8 mouse cellular contexts compared by ENCODE assay signal in genomic region chr11:101627857-101628559, GRCm38 (mm10). TPM values are rescaled to one million over a fixed set of nuclear protein-coding genes. Genes with fewer than 3 reads are reported as not detected.
DNase-seq lines count a peak whose midpoint lies in the region; ATAC-seq and TF ChIP-seq lines count a peak whose summit lies in the region.

No protein-coding gene starts in this region.

- 0 out of 2 replicates have a peak, but pooled peaks have one; percentile 9 for TF ChIP-seq POLR2A in liver, adult 2 months (IDR thresholded peaks at IDR 0.05; ENCODE audit: extremely low read depth, insufficient read depth, low read length)

- no peaks in the 10 kb centered on the region for H3K79me3 ChIP-seq in C2C12 (ENCODE audit: low read depth)

- no peak for TF ChIP-seq CTCF in C2C12 (IDR thresholded peaks at IDR 0.05; ENCODE audit: control insufficient read depth, insufficient read depth, insufficient read length)
- no peak for TF ChIP-seq CTCF in liver, adult 2 months (IDR thresholded peaks at IDR 0.05; ENCODE audit: low read depth, low read length)

- H3K9ac ChIP-seq in embryonic facial prominence, embryonic 14.5 days (ENCODE audit: low read depth, low read length) = peak overlapping the region; percentile 74
- H3K9ac ChIP-seq in kidney, embryonic 14.5 days (ENCODE audit: low read depth, low read length) = peak overlapping the region; percentile 68
- peak overlapping the region; percentile 89 for H3K9ac ChIP-seq in liver, adult 2 months (ENCODE audit: low read depth, low read length)
- peak overlapping the region; percentile 57 for H3K9ac ChIP-seq in stomach, embryonic 15.5 days

- no peaks in the 10 kb centered on the region for H3K9me3 ChIP-seq in embryonic facial prominence, embryonic 14.5 days (ENCODE audit: control insufficient read depth, low read length)
- H3K9me3 ChIP-seq in kidney, embryonic 14.5 days (ENCODE audit: control insufficient read depth, low read length) = no peaks in the 10 kb centered on the region
- H3K9me3 ChIP-seq in stomach, embryonic 15.5 days = no peaks in the 10 kb centered on the region

- H3K79me2 ChIP-seq in C2C12 (ENCODE audit: control insufficient read depth, insufficient read depth) = no peaks in the 10 kb centered on the region
- no peaks in the 10 kb centered on the region for H3K79me2 ChIP-seq in liver, adult 2 months (ENCODE audit: control insufficient read depth, insufficient read depth, low read length)

- H3K36me3 ChIP-seq in C2C12 (ENCODE audit: control insufficient read depth, insufficient read depth) = no peaks in the 10 kb centered on the region
- no peaks in the 10 kb centered on the region for H3K36me3 ChIP-seq in embryonic facial prominence, embryonic 14.5 days (ENCODE audit: control insufficient read depth, insufficient read depth, low read length)
- H3K36me3 ChIP-seq in kidney, embryonic 14.5 days (ENCODE audit: control insufficient read depth, insufficient read depth, low read length) = no peaks in the 10 kb centered on the region
- no peaks in the 10 kb centered on the region for H3K36me3 ChIP-seq in liver, adult 2 months (ENCODE audit: control insufficient read depth, insufficient read depth, low read length)
- no peaks in the 10 kb centered on the region for H3K36me3 ChIP-seq in stomach, embryonic 15.5 days

- peak; percentile 42 for ATAC-seq in embryonic facial prominence, embryonic 14.5 days (ENCODE audit: low read depth)
- ATAC-seq in kidney, embryonic 14.5 days (ENCODE audit: low FRiP score, low TSS enrichment) = peak; percentile 71
- ATAC-seq in monocyte, adult 5-6 weeks (replicated peaks; ENCODE audit: insufficient number of reproducible peaks, low FRiP score, low TSS enrichment, poor library complexity, severe bottlenecking) = peak; percentile 78
- peak; percentile 20 for ATAC-seq in stomach, embryonic 15.5 days (ENCODE audit: insufficient read depth, low FRiP score, low read depth)

- peaks cover 5% of the 10 kb centered on the region; the same call in 1 of the 2 replicates for H3K4me1 ChIP-seq in embryonic facial prominence, embryonic 14.5 days (ENCODE audit: control insufficient read depth, insufficient read depth, low read length)
- H3K4me1 ChIP-seq in kidney, embryonic 14.5 days (ENCODE audit: control insufficient read depth, insufficient read depth, low read length) = 0 out of 2 replicates have a peak, but pooled peaks cover 3% of the 10 kb centered on the region
- peaks cover 2% of the 10 kb centered on the region; the same call in 1 of the 2 replicates for H3K4me1 ChIP-seq in liver, adult 2 months (ENCODE audit: control insufficient read depth, insufficient read depth, low read length)
- H3K4me1 ChIP-seq in stomach, embryonic 15.5 days = no peaks in the 10 kb centered on the region

- no peaks in the 10 kb centered on the region for H3K27me3 ChIP-seq in C2C12 (ENCODE audit: control insufficient read depth, insufficient read depth, insufficient read length)
- H3K27me3 ChIP-seq in embryonic facial prominence, embryonic 14.5 days (replicated peaks; ENCODE audit: control insufficient read depth, insufficient read depth, low read length) = no peaks in the 10 kb centered on the region
- no peaks in the 10 kb centered on the region for H3K27me3 ChIP-seq in kidney, embryonic 14.5 days (ENCODE audit: control insufficient read depth, insufficient read depth, low read length)
- H3K27me3 ChIP-seq in liver, adult 2 months (ENCODE audit: control insufficient read depth, insufficient read depth, low read length) = no peaks in the 10 kb centered on the region
- H3K27me3 ChIP-seq in stomach, embryonic 15.5 days (replicated peaks) = no peaks in the 10 kb centered on the region

- peak overlapping the region; percentile 63 for H3ac ChIP-seq in C2C12 (ENCODE audit: control insufficient read depth, insufficient read length, low read depth)

- peak overlapping the region; percentile 81 for H3K4me2 ChIP-seq in embryonic facial prominence, embryonic 14.5 days (ENCODE audit: low read depth, low read length)
- peak overlapping the region; percentile 61 for H3K4me2 ChIP-seq in kidney, embryonic 14.5 days (replicated peaks; ENCODE audit: low read depth, low read length)
- peak overlapping the region; percentile 73 for H3K4me2 ChIP-seq in stomach, embryonic 15.5 days

- under 1% methylated on average over 31 of the region's 33 CpGs for WGBS in embryonic facial prominence, embryonic 14.5 days
- 1% methylated on average over 32 of the region's 33 CpGs for WGBS in kidney, embryonic 14.5 days
- WGBS in liver, adult 2 months = 2% methylated on average over 33 of the region's 33 CpGs
- under 1% methylated on average over 33 of the region's 33 CpGs for WGBS in stomach, embryonic 15.5 days

- DNase-seq in adrenal gland, postnatal 4 days (ENCODE audit: low spot score in 2 of 2) = peak; percentile 80 to 84
- peak; percentile 97 for DNase-seq in embryonic facial prominence, embryonic 14.5 days (ENCODE audit: low spot score)
- peak; percentile 82 to 87 for DNase-seq in heart, adult 9 months (ENCODE audit: low spot score in 2 of 2)
- DNase-seq in liver, adult 2 months (ENCODE audit: extremely low read depth, low read depth, low spot score) = no peak

- H3K27ac ChIP-seq in embryonic facial prominence, embryonic 14.5 days (replicated peaks; ENCODE audit: low read depth, low read length) = peak overlapping the region; percentile 97
- H3K27ac ChIP-seq in kidney, embryonic 14.5 days (ENCODE audit: low read depth, low read length) = peak overlapping the region; percentile 96
- peak overlapping the region; percentile 56 for H3K27ac ChIP-seq in liver, adult 2 months (replicated peaks; ENCODE audit: insufficient read depth, low read depth, low read length)
- peak overlapping the region; percentile 100 for H3K27ac ChIP-seq in stomach, embryonic 15.5 days

- peak overlapping the region; percentile 19 for H3K4me3 ChIP-seq in C2C12 (ENCODE audit: insufficient read depth, poor library complexity, severe bottlenecking)
- peak overlapping the region; percentile 47 for H3K4me3 ChIP-seq in embryonic facial prominence, embryonic 14.5 days (ENCODE audit: low read depth, low read length)
- peak overlapping the region; percentile 39 for H3K4me3 ChIP-seq in kidney, embryonic 14.5 days (ENCODE audit: low read length)
- H3K4me3 ChIP-seq in liver, adult 2 months (ENCODE audit: insufficient read depth, low read depth, low read length) = peak overlapping the region; percentile 74
- H3K4me3 ChIP-seq in stomach, embryonic 15.5 days (replicated peaks) = peak overlapping the region; percentile 54

TF ChIP-seq in C2C12, 6 proteins besides CTCF, POLR2A, EP300 and RAD21:
- TF ChIP-seq USF1 (IDR thresholded peaks at IDR 0.05; ENCODE audit: low read depth) = no peak
- no peak for TF ChIP-seq MAX (IDR thresholded peaks at IDR 0.05)
- no peak for TF ChIP-seq FOSL1 (IDR thresholded peaks at IDR 0.05; ENCODE audit: insufficient read depth, low read length, poor library complexity, severe bottlenecking)
- TF ChIP-seq MYOD1 (IDR thresholded peaks at IDR 0.05; ENCODE audit: control insufficient read depth, insufficient read length, low read depth) = no peak
- TF ChIP-seq CEBPB (IDR thresholded peaks at IDR 0.05; ENCODE audit: low read depth) = no peak
- TF ChIP-seq MYOG (IDR thresholded peaks at IDR 0.05; ENCODE audit: control insufficient read depth, extremely low read depth, insufficient read length) = no peak

RNA-seq across cellular contexts. Expression of gene Rdm1, which starts 1.0 kb away (rescaled TPM):
- polyA plus RNA-seq in C2C12 (2012; fragmentation: generic; extraction: Trizol) = 9.5 TPM
- 10 to 100 TPM; 29.1 to 33.0 TPM for total RNA-seq in adrenal gland, postnatal 4 days (2021)
- polyA plus RNA-seq in embryonic facial prominence, embryonic 14.5 days (2014; fragmentation: Nextera tagmentation; extraction: Ambion mirVana) = 34.9 and 39.4 TPM in 2 replicates
- 31.6 and 35.8 TPM in 2 replicates for polyA plus RNA-seq in kidney, embryonic 14.5 days (2014; fragmentation: Nextera tagmentation; extraction: Ambion mirVana)
- total RNA-seq in liver, adult 2 months (2014; rRNA removed) = 10.3 and 12.9 TPM in 2 replicates
- 12.1 and 12.4 TPM in 2 replicates for polyA plus RNA-seq in liver, adult 2 months (2012; rRNA removed)
- total RNA-seq in monocyte, adult 5-6 weeks (2017) = 9.4 to 22.4 TPM (median 18.2 TPM) in 3 replicates
- 37.6 and 39.6 TPM in 2 replicates for polyA plus RNA-seq in stomach, embryonic 15.5 days (2015; fragmentation: Nextera tagmentation; extraction: Ambion mirVana)

RNA-seq across cellular contexts. Expression of gene Gm11634, which starts 29.0 kb away (rescaled TPM):
- polyA plus RNA-seq in C2C12 (2012; fragmentation: generic; extraction: Trizol) = not detected
- total RNA-seq in adrenal gland, postnatal 4 days (2021) = not detected
- not detected in 2 replicates for polyA plus RNA-seq in embryonic facial prominence, embryonic 14.5 days (2014; fragmentation: Nextera tagmentation; extraction: Ambion mirVana)
- polyA plus RNA-seq in kidney, embryonic 14.5 days (2014; fragmentation: Nextera tagmentation; extraction: Ambion mirVana) = not detected in 2 replicates
- total RNA-seq in liver, adult 2 months (2014; rRNA removed) = not detected in 2 replicates
- not detected in 2 replicates for polyA plus RNA-seq in liver, adult 2 months (2012; rRNA removed)
- total RNA-seq in monocyte, adult 5-6 weeks (2017) = not detected in 3 replicates
- polyA plus RNA-seq in stomach, embryonic 15.5 days (2015; fragmentation: Nextera tagmentation; extraction: Ambion mirVana) = not detected in 2 replicates

RNA-seq across cellular contexts. Expression of gene Arl4d, which starts 37.3 kb away (rescaled TPM):
- 2.5 TPM for polyA plus RNA-seq in C2C12 (2012; fragmentation: generic; extraction: Trizol)
- total RNA-seq in adrenal gland, postnatal 4 days (2021) = 10 to 100 TPM in 1 of 2 experiments, 1 to 10 TPM in 1; 9.9 to 10.4 TPM
- 4.2 and 4.7 TPM in 2 replicates for polyA plus RNA-seq in embryonic facial prominence, embryonic 14.5 days (2014; fragmentation: Nextera tagmentation; extraction: Ambion mirVana)
- 2.4 and 2.8 TPM in 2 replicates for polyA plus RNA-seq in kidney, embryonic 14.5 days (2014; fragmentation: Nextera tagmentation; extraction: Ambion mirVana)
- 55.4 and 87.9 TPM in 2 replicates for total RNA-seq in liver, adult 2 months (2014; rRNA removed)
- 21.0 and 22.4 TPM in 2 replicates for polyA plus RNA-seq in liver, adult 2 months (2012; rRNA removed)
- 19.6 to 120 TPM (median 27.2 TPM) in 3 replicates for total RNA-seq in monocyte, adult 5-6 weeks (2017)
- polyA plus RNA-seq in stomach, embryonic 15.5 days (2015; fragmentation: Nextera tagmentation; extraction: Ambion mirVana) = 7.6 and 7.7 TPM in 2 replicates

RNA-seq across cellular contexts. Expression of gene Tmem106a, which starts 46.0 kb away (rescaled TPM):
- polyA plus RNA-seq in C2C12 (2012; fragmentation: generic; extraction: Trizol) = 1.0 TPM
- 10 to 100 TPM; 19.2 to 21.0 TPM for total RNA-seq in adrenal gland, postnatal 4 days (2021)
- 5.9 and 6.5 TPM in 2 replicates for polyA plus RNA-seq in embryonic facial prominence, embryonic 14.5 days (2014; fragmentation: Nextera tagmentation; extraction: Ambion mirVana)
- polyA plus RNA-seq in kidney, embryonic 14.5 days (2014; fragmentation: Nextera tagmentation; extraction: Ambion mirVana) = 3.8 and 4.8 TPM in 2 replicates
- 6.4 and 7.7 TPM in 2 replicates for total RNA-seq in liver, adult 2 months (2014; rRNA removed)
- polyA plus RNA-seq in liver, adult 2 months (2012; rRNA removed) = 15.2 and 23.1 TPM in 2 replicates
- total RNA-seq in monocyte, adult 5-6 weeks (2017) = 10.7 to 18.1 TPM (median 15.4 TPM) in 3 replicates
- 9.8 and 10.1 TPM in 2 replicates for polyA plus RNA-seq in stomach, embryonic 15.5 days (2015; fragmentation: Nextera tagmentation; extraction: Ambion mirVana)

Comparison
In these comparisons a context has a peak if more than half of its experiments do, and no peak if none do; other contexts are left out.
1. H3K4me3 ChIP-seq: peak in every context shown above with its lines; median percentile 74 in liver, adult 2 months; 54 in stomach, embryonic 15.5 days; 47 in embryonic facial prominence, embryonic 14.5 days; 39 in kidney, embryonic 14.5 days; 19 in C2C12.
2. ATAC-seq: peak in every context shown above with its lines; median percentile 78 in monocyte, adult 5-6 weeks; 71 in kidney, embryonic 14.5 days; 42 in embryonic facial prominence, embryonic 14.5 days; 20 in stomach, embryonic 15.5 days.